Mouse (Mus musculus) adipocyte (in vitro differentiated cells): ENCODE measurements around the gene Sptlc2.
"Not testable (repeated sequence)": the region's sequence is repeated elsewhere in the genome, so short reads cannot be mapped to it uniquely, and the experiment has no call there.

ENCODE experiments used
- DNase-seq: peaks from one replicate; pipeline ENCODE4 v3.0.0-alpha.2; 2016; ENCODE audit warnings: low spot score

Gene Sptlc2

DNA sequence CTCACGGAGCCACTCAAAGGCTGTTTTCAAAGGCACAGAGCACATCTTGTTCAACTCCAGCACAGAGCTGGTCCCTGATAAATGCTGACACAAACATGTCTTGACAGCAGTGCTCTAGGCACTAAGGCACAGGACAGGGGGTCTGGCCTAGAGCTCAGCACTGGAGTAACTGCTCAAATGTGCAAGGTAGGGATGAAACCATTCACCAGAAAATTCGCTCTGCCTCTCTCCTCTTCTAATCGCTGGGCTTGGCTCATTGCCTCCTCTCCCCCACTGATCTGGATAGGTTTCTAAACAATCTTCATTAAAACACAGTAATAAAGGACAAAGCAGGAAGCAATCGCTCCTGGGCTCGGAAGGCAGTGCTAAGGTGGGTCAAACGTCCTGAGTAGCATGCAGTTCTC lies 57.1 kb downstream of the Sptlc2 start:
- DNase-seq, result no peak

DNA sequence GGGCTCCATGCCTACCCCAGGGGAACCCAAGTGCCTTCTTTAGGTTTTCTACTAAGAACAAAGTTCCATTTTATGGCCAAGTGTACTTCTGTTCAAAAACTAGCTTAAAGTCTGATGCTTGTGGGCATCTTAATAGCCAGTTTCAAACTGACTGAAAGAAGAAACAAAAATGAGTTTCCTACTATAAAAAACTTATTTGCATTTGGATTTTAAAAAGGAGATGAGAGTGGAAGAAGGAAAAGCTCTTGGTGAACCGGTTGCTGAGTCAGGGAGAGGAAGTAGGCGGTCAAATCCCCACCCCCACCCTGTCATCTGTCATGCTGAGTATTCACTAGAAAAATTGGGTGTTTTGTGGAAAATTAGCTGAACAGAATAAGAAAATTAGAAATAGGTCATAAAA lies 57.9 kb downstream of the Sptlc2 start:
- DNase-seq, result no peak

DNA sequence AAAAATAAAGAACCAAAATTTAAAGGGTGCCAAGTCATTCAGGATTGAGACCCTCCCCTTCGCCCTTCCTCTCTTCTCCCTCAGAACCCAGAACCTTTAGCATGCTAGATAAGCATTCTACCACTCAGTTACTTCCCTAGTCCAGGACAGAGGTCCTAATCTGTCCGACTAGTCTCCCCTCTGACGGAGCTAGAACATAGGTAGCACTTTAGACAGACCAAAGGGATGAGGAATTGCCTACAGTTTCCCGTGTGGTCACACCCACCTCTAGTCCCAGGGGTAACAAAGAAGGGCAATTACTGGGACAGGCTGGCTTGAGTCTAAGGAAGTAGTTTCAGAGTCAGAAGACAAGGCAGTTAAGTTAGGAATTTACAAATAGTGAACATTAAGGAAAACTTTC lies 60.1 kb downstream of the Sptlc2 start:
- DNase-seq, result no peak

DNA sequence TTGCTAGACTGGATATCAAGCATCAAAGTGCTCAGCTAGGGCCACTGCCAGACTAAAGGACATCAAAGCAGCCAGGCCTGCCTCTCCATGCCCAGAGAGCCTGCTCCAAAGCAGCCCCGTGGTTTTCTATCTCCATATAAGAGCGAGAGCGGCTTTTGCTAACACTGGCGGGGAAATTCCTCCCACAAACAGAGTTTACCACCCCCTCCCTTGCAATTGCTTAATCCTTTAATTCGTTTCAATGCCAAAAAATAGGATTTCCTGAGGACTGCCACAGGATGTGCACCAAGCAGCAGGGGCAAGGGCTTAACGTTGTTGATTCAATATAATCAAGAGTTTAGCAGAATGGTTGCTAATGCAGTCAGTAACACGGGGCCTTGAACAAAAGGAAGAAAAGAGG lies 60.5 kb downstream of the Sptlc2 start:
- no peak for DNase-seq

DNA sequence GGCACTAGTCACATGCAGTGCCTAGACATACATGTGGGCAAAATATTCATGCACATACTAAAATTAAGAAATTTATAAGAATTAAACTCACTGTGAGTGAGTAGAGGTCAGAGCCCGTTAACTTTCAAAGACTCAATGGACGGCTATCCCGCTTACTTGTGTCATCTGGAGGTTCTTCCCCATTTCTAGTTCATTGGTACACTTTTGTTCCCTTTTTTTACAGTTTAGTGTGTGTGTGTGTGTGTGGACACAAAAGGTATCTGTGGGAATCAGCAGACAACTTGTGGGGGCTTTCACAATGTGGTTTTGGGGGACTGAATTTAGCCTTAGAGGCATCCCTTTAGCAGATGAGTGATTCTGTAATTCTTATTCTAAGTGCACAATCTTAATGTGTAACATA lies 62.7 kb downstream of the Sptlc2 start:
- no peak for DNase-seq

DNA sequence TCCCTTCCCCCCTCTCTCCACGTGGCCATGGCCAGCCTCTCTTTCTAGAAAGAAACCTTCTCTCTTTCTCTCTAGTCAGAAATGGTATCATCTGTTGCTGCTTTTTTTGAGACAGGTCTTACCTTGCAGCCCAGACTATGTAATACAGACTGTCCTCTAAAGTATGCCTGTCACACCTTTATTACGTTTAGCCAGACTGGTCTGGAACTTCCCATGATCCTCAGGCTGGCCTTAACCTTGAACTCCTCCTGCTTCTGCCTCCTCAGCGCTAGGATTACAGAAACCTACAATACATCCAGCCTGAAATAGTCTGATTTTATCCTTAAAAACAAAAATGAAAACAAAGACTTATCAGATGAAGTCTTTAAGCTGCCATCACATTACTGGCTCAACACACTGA lies 68.9 kb downstream of the Sptlc2 start:
- DNase-seq, result no peak

DNA sequence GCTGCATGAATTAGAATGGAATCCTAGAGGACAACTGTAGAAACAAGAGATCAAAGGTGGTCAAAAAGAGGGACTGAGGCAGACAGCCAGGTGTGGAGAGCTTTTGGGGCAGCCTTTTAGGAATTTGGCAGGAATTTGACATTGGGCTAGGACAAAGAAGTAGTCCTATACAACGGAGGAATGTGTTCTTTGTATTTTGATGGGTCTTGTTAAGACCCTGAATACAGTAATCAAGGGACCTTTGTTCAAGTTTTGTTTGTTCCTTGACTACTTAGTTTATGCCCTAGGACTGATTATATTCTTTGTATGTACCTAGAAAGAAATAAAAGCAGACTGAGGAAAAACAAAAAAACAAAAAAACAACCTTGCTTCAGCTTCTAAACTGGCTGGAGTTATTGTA lies 70.2 kb downstream of the Sptlc2 start:
- no peak for DNase-seq

DNA sequence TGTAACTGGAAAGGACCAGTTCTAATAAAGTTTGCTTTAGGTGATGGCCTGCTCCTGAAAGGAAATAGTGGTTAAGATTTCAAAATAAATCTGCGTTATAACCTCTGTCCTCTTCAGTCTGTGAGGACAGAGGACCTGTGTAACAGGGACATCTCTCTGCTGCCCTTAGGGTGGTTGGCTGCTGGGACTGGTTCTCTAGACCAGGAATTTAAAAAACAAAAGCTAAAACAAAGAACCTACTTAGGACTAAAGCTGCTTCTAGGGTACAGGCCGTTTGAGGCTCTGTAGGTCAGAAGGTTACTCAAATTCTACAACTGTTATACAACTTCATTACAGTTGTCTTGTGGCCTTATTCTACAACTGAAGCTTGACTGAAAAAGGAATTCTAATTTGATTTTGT lies 75.1 kb downstream of the Sptlc2 start:
- peak; percentile 14 for DNase-seq

DNA sequence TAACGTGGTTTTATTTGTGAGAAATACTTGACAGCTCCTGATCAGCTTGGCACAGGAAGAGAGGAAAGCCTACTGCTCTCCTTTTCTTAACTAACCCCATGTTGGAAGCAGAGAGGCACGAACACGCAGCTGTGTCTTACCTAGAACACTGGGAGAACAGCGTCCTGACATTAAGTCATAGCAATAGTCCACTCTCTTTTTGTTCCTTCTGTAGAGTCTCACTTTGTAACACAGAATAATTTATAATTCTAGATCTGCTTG lies 81.6 kb downstream of the Sptlc2 start:
- DNase-seq, result not testable (repeated sequence)

DNA sequence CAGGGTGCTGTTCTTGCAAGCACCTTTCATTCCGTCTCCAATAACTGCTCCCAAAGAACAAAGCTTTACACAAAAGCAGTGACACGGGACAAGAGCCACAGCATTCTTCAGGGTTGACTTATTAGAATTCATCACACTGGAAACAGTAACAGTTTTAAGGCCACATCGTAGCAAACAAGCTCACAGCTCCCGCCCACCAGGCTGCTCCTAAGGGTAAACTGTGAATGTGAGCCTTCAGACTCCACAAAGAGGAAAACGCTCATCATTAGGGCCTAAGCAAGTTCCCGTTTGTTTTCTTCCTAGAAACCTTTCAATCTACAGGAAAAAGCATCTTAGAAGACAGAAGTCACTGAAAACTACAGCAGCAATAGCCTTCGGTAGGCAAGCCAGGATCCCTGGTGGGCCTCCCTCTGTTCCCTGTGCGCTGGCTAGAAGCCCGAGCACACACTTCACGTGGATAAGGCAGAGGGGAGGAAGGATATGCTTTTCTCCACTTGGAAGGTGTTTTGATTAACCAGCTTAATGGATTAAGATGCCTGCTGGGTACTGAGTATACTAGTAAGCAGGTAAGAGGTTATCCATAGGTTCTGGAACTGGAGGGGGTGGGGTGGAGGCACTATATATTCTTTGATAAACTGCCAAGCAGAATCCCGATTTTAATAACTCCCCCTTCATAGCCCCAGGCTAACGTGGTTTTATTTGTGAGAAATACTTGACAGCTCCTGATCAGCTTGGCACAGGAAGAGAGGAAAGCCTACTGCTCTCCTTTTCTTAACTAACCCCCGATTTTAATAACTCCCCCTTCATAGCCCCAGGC lies 82.2 kb downstream of the Sptlc2 start:
- no peak for DNase-seq

DNA sequence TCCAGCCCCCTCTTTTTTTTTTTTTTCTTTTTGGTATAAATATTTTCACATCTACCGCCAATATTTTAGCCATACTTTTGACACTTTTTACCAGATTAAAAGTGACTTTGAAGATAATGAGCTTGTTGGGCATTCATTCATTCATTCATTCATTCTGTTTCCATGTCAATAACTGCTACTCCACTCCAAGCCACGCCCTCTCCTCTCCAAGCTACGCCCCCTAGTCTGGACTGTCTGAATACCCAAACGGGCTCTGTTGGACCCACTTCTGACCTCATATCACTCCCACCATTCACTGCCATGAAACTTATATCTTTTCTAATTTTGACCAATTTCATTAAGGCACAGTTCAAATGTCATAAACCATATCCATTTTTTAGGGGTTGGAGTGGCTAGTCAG lies 87.0 kb downstream of the Sptlc2 start:
- DNase-seq, result no peak

DNA sequence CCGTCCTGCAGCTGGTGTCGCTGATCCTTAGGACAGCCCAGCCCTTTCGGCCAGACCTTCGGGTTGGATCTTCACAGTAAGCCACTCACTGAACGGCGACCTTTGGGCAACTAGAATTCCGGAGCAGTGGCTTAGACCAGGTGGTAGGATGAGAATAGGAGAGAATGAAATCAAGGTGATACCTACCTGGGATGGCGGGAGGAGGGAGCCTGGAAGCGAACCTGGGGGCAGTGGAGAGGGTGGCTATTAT lies 87.8 kb downstream of the Sptlc2 start:
- no peak for DNase-seq

DNA sequence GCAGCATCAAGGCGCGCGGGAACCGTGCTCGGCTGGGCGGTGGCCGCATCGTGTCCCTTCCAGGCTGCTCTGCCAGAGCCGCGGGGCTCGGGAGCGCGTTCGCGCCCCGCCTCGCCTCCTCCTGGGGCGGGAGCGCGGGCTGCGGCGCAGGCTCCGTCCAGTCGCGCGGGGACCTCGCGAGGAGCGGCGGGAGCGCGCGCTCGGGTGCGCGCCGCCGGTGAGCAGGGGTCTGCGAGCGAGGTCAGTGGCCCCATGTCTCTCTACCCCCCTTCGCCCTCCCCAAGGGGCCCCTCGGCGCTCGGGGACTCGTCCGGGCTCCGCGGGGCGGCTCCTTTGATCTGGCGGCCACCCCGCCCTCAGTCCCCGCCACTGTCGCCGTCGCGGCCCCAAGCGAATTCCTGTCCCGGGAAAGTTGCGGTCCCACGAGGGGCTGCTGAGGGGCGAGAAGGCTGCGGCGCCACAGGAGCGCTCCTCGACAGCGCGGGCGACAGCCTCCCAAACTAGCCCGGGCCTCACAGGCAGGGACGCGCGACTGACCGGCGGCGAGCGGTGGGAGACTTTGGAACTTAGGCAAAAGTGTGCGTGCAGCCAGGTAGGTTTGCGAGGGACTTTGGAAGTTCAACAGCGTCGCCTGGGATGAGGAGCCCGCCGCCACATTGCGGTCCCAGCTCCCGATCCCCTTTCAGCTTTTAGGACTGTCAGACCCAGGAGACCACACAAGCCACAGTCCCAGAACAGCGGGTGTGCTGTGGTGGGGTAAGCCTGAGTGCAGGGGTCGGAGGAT lies 88.3 kb downstream of the Sptlc2 start, which contains the start of gene Ism2:
Gene Ism2, minus strand, starts transcription at position 49 of the 784 bp plus-strand sequence.
- DNase-seq, result no peak

DNA sequence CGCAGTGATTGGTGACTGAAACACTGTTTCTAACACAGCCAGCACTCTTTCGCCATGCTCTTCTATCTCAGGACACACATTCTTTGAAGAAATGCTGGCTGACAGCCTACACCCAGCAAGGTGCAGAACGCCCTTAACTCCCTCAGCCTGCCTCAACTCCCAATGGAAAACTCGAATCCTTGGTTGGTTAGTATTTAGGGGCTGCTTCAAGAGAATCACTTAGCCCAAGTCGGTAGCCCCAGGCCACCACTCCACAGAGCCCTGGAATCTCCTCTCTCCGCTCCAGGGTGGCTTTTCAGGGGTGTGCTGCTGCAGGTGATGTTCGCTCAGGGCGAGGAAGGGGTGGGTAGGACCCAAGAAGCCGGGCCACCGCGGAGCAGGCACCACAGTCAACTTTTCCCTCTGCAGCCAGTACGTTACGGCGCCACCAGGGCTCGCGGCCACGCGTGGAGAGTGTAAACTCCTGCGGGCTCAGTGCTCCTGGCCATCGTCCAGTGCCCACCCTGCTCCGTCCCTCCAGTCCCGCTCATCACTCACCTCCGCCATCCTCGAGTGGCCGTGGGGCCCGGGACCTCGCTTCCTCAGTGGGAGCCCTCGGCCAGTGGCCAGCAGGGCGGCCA lies 89.0 kb downstream of the Sptlc2 start:
- no peak for DNase-seq

DNA sequence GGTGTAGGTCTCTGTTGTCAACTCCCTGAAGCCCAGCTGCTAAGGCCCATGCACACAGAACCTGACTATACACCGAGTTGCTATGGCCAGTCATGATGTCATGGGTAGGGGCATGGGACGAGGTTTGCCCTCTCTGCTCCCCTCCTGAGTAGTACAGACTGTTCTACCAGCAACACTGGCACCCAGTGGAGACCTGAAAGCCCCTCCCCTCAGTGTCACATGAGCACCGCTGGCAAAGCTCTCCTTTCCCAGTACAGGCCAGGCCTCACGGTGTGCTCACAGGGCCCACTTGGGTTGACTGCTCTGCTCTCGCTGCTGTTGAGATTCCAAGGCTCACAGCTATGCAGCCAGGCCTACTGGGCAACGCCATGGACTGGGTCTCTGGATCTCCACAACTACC lies 94.2 kb downstream of the Sptlc2 start:
- no peak for DNase-seq

DNA sequence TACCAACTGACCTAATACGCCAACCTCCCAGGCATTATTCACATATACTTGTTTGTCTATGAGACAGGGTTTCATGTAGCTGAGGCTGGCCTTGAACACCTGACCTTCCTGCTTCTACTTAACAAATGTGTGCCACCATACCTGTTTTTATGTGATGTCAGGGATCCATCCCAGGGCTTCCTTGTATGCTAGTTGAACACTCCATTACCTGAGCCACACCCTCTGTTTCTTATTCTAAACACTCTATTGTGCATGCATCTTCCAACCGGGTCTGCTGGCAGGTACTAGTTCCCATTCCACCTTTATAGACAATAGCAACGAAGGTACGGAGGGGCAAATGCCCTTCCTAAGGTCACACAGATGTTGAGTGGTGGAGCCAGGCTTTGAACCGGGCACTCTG lies 99.1 kb downstream of the Sptlc2 start:
- DNase-seq, result no peak

DNA sequence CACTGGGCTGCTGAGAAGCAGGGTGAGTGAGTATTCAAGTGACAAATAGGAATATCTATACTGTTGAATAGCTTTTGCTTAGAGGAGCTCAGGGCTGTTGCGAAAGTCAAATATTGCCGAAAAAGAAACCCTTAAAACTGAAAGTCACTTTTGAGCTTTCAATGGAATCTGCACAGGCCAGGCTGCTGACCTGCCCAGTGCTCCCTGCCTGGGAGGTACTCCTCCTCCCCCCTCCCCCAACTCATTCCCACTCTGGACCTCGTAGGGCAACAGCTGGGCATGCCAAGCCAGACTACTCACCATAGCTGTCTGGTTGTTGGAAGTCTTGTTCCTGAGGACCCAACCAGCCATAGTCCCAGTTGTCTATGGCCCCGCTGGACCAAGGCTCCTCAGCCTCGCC lies 103.4 kb downstream of the Sptlc2 start:
- DNase-seq, result no peak

DNA sequence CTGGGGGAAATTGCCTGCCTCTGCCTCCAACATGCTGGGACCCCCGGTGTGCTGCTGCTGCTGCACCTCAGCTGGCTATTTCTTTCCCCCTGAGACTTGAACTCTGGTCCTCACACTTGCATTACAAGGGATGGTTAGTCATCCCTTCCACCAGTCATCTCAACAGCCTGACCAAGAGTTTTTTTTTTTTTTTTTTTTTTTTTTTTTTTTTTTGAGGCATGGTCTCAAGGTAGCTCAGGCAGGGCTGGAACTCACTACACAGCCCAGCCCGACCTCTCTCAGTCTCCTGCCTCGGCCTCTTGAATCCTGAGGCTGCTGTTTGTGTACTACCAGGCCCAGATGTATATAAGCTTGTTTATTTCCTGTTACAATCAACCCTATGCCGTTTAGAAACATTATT lies 103.9 kb downstream of the Sptlc2 start:
- no peak for DNase-seq

DNA sequence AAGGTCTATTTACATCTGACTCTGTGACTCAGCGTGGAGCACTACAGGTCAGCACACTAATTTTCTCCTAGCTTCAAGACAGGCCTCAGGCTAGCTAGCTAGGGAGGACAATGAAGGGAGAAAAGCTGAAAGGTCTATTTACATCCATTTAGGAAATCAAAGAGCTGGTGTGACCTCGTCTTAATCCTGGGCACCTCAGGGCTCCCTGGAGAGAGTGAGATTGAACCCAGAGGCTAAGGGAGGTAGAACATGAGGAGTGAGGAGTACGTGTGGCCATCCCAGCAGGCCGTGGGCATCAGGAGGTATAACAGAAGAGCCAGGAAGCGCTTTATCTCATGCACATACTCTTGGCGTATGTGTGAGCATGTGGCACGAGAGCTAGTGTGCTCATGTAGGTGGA lies 104.4 kb downstream of the Sptlc2 start:
- no peak for DNase-seq

DNA sequence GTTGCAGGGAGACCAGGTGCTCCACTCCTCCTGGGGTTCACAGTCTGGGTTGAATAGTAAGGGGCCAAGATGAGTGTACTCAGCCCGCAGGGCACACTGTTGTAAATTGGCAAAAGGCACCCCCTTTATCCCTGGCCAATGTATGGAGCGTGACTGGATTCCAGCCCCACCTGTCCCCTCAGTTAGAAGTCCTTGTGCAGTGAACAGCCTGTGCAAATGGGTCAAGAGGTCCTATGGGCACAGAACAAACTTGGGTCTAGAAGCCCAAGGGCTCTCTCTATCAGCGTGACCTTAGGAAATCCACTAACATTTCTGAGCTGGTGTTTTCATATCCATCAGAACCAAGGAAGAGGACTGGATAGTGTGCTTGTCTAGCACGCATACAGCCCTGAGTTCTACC lies 105.4 kb downstream of the Sptlc2 start:
- DNase-seq, result no peak

DNA sequence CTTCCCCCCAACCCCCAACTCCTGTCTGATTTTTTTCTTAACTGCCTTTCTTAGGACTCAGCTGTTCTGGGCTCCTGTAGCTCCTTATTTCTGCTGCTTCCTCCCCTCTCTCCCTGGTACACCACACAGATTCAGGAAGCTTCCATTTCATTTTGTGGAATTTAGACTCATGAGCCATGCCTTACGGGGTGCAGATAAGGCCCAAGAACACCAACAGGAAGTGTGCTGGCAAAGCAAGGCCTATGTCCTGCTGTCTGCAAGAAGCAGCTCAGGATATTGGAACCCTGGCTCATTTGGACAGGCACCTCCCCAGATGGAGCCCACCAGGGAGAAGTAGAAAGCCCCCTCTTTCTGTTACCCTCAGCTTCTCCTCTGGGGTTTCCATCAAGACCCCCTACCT lies 106.4 kb downstream of the Sptlc2 start:
- no peak for DNase-seq

DNA sequence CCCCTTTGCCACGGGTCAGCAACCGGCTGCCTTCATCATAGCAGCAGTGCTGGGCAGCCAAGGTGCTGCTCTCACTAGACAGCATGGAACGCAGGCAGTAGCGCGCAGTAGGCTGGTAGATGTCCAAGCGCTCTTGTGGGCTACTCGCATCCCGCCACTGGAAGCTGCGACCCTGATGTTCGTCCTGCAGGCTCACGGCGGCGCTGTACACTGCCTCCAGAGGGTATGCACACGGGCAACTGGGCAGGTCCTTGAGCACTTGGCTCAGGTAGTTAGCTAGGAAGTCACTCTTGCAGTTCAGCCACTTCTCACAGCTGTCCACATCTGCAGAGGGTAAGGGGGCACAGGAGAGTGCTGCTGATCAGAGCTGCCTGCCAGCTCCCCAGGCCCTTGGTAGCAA lies 108.3 kb downstream of the Sptlc2 start:
- DNase-seq, result no peak

DNA sequence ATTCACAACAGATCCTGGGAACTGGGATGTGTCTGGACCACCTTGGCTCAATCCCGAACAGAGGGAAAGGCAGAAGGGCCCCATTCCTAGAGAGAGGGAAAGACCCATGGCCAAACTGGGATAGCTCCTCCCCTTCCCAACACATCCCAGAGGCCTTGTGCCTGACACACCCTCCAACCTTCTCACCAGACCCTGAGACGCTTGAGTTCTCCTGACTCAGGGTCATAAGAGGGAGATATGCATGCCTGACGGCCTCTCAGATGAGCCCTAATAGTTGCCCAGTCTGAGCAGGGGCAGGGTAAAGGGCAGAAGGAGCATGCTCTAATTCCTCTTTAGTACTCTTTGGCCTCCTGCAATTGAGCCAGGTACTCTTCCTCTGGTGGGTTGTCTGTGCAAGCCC lies 108.8 kb downstream of the Sptlc2 start:
- DNase-seq, result no peak
